Mouse (Mus musculus) small intestine, adult 2 months (tissue): ENCODE data around the gene Trim17. TPM values are rescaled to one million over a fixed set of nuclear protein-coding genes. Genes with fewer than 3 reads are reported as not detected.
A peak's percentile ranks its signal among the peaks of the same experiment; 100 is the strongest.

ENCODE experiments used
- H3K27ac ChIP-seq: fragments of 200-500 bp; 2 replicates; pipeline ENCODE4 v1.5.1; 2012; ENCODE audit warnings: low read depth, low read length, control low read depth, inconsistent platforms; ENCODE audit not compliant: insufficient read depth
- H3K27me3 ChIP-seq: fragments of 200-500 bp; 2 replicates; pipeline ENCODE4 v1.6.1; 2012; ENCODE audit warnings: mild to moderate bottlenecking, moderate library complexity, low read length, inconsistent platforms; ENCODE audit not compliant: control insufficient read depth, insufficient read depth
- H3K36me3 ChIP-seq: fragments of 200-500 bp; 2 replicates; pipeline ENCODE4 v1.6.1; 2012; ENCODE audit warnings: mild to moderate bottlenecking, low read length, control low read depth, inconsistent platforms; ENCODE audit not compliant: control insufficient read depth, insufficient read depth
- H3K4me1 ChIP-seq: fragments of 200-500 bp; 2 replicates; pipeline ENCODE4 v1.6.1; 2012; ENCODE audit warnings: low read length, inconsistent platforms, mixed read lengths; ENCODE audit not compliant: control insufficient read depth, insufficient read depth, insufficient read length
- H3K4me3 ChIP-seq: fragments of 200-500 bp; 2 replicates; pipeline ENCODE4 v1.5.1; 2012; ENCODE audit warnings: low read depth, mild to moderate bottlenecking, control low read depth, inconsistent platforms, low read length, moderate library complexity
- CTCF ChIP-seq: fragments of 200-500 bp; IDR thresholded peaks from 2 replicates; pipeline ENCODE4 v1.5.1; 2012; ENCODE audit warnings: low read depth, mild to moderate bottlenecking, control low read depth, inconsistent platforms, low read length, moderate library complexity, mixed read lengths; ENCODE audit not compliant: insufficient replicate concordance, insufficient read length; ENCODE audit errors: extremely low read depth
- POLR2A ChIP-seq: fragments of 200-500 bp; IDR thresholded peaks from 2 replicates; pipeline ENCODE4 v1.6.1; 2012; ENCODE audit warnings: low read depth, mild to moderate bottlenecking, control low read depth, inconsistent platforms, low read length, moderate library complexity
- WGBS: fragments of 180-500 bp; shearing (Covaris S2); methylation state at CpG from one replicate; pipeline ENCODE4 v1.1.7; 2018; 5-methylcytosine and 5-hydroxymethylcytosine counted together
- polyA plus RNA-seq: library from polyadenylated mRNA; depleted of rRNA; stranded (reverse); fragments of >200 nt; gene quantifications from 2 replicates; pipeline ENCODE4 v1.2.3, GENCODE M21; 2012

Gene Trim17
- polyA plus RNA-seq, 1 experiment = 0.08 TPM

GRCm38 (mm10) chr11:58979183-58979582, 24.7 kb downstream of the Trim17 start:
- WGBS = 34% methylated on average over 3 of the region's 3 CpGs
- H3K4me1 ChIP-seq = peaks cover 27% of the 10 kb centered on the region
- TF ChIP-seq POLR2A (no peak), CTCF (no peak)
- no peaks in the 10 kb centered on the region for H3K27me3 ChIP-seq
- H3K36me3 ChIP-seq = peaks cover 19% of the 10 kb centered on the region
- H3K27ac ChIP-seq = peak overlapping the region; percentile 6; the same call in 1 of the 2 replicates
- peak overlapping the region; percentile 97 for H3K4me3 ChIP-seq

DNA sequence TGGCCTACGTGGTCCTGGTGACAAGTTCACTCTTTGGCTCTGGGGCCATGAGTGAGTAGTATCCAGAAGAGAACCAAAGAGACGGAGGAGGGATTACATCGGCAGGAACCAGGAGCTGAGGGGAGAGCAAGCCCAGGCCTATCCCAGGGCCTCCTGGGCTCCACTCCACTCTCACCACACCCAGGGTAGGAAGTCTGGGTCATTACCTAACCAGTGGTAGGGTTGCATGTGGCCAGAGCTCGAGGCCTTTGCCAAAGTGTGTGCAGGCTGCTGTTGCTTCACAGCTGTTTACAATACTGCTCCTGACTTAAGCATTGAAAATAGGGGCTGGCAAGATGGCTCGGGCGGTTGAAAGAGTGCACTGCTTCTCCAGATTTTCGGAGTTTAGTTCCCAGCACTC, 25.2 kb downstream of the Trim17 start:
- 34% methylated on average over 7 of the region's 7 CpGs for WGBS
- H3K36me3 ChIP-seq = peaks cover 24% of the 10 kb centered on the region
- H3K27me3 ChIP-seq = no peaks in the 10 kb centered on the region
- peak overlapping the region; percentile 6; the same call in 1 of the 2 replicates for H3K27ac ChIP-seq
- H3K4me1 ChIP-seq = peaks cover 27% of the 10 kb centered on the region
- no peak for TF ChIP-seq CTCF
- no peak for TF ChIP-seq POLR2A
- H3K4me3 ChIP-seq = peak overlapping the region; percentile 36

DNA sequence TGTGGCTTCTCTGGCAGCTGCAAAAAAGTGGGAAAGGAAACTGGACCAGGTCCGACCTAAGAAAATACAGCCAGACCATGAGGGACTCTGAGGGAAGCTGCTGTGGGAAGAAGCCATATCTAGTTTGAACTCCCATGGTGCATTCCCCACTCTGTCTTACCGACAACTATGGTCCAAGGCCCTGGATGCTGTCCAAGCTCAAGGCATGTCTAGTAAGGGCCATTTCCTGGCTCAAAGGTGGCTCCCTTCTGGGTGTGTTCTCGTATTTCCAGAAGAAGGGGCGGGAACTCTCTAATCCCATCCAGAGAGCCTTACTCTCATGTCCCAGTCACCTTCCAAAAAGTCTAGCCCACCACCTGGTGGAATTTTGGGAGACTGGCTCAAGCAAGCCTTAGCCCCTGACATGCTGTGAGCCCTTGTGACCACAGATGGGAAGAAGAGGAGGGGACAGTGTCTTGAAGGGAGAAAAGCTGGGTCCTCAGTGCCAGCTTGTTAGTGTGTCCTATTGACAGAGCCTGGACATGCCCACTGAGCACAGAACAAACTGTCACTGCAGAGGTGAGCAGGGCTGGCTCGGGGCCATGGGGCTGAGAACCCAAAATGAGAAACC, 26.0 kb downstream of the Trim17 start:
- TF ChIP-seq CTCF (no peak), POLR2A (no peak)
- 38% methylated on average over 5 of the region's 5 CpGs for WGBS
- Histone ChIP-seq H3K27ac (no peak overlapping the region), H3K36me3 (peaks cover 30% of the 10 kb centered on the region), H3K27me3 (no peaks in the 10 kb centered on the region), H3K4me1 (peaks cover 30% of the 10 kb centered on the region), H3K4me3 (no peak overlapping the region; the same call in 1 of the 2 replicates)

- H3K4me1 ChIP-seq = peaks cover 30% of the 10 kb centered on the region
- TF ChIP-seq POLR2A (no peak), CTCF (peak; percentile 76)
- H3K27me3 ChIP-seq = no peaks in the 10 kb centered on the region
- H3K36me3 ChIP-seq = peaks cover 37% of the 10 kb centered on the region
- H3K27ac ChIP-seq = no peak overlapping the region
- no peak overlapping the region for H3K4me3 ChIP-seq
- WGBS = 18% methylated on average over 14 of the region's 14 CpGs
Observed at GRCm38 (mm10) chr11:58981541-58982447, 27.3 kb downstream of the Trim17 start.

DNA sequence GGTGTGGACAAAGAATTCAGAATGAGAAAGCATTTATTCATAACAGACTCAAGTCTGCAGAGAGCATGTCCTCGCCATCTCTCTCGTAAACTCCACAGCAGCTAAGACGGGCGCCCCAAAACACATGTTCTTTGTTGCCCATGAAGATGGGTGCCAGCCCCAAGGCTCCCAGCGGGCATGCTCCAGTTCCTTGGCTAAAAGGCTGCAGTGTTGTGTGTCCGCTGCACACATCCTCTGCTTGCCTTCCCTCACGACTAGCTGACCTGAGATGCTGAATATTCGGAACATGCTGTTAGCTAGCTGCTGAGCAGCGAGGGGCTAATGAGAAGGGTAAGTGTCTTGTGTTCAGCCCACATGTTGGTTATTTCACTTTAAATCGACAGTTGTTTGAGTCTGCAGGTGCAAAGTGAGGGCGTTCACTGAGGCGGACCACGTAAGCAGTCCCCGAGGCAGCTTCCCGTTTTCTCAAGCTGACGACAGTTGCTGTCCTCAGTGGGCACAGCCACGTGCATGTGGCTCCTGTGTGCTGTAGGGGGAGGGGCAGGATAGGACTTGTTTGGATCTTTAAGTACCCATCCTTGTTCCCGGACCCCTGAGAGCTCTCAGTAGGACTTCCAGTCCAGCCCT, 28.1 kb downstream of the Trim17 start:
- H3K4me3 ChIP-seq = no peak overlapping the region
- peaks cover 42% of the 10 kb centered on the region for H3K36me3 ChIP-seq
- 90% methylated on average over 18 of the region's 18 CpGs for WGBS
- no peaks in the 10 kb centered on the region for H3K27me3 ChIP-seq
- H3K4me1 ChIP-seq = peaks cover 28% of the 10 kb centered on the region
- no peak overlapping the region for H3K27ac ChIP-seq
- no peak for TF ChIP-seq CTCF
- no peak for TF ChIP-seq POLR2A

DNA sequence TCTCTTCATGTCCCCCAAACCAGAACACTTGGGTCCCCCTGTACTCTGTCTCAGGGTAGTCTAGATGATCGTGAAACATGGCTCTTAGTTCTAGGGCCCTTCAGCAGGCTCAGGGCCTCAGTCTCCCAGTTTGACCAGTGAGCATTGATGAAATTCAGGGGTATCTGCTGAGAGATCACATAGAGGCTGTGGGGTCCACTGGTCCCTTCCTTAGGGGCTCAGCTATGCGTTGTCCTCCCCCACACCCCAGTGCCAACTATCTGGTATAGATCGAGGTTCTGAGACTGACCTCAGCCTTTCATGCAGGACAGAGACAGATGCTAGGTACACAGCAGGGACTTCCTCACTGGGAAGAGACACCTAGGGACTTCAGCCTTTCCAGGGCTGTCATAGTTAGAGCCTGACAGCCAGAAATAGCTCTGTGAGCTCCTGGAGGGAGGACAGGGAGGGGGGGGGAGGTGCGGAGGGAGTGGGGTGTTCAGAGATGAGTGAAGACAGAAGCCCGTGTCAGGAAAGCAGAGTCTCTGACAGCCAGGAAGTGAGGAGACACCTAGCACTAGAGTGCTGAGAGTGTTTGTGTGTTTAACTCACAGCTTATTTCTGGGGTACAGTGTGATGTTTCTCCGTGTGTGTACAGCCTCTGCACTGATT, 29.3 kb downstream of the Trim17 start:
- Histone ChIP-seq H3K27me3 (no peaks in the 10 kb centered on the region), H3K4me3 (no peak overlapping the region), H3K27ac (no peak overlapping the region), H3K4me1 (peaks cover 28% of the 10 kb centered on the region), H3K36me3 (peaks cover 51% of the 10 kb centered on the region)
- TF ChIP-seq CTCF = no peak
- TF ChIP-seq POLR2A = no peak
- 83% methylated on average over 6 of the region's 6 CpGs for WGBS

GRCm38 (mm10) chr11:58984657-58985056, 30.2 kb downstream of the Trim17 start:
- Histone ChIP-seq H3K4me1 (peaks cover 23% of the 10 kb centered on the region), H3K36me3 (peaks cover 59% of the 10 kb centered on the region), H3K4me3 (no peak overlapping the region), H3K27me3 (no peaks in the 10 kb centered on the region), H3K27ac (no peak overlapping the region)
- no peak for TF ChIP-seq CTCF
- TF ChIP-seq POLR2A = no peak
- WGBS = 89% methylated on average over 7 of the region's 7 CpGs
